Mouse (Mus musculus): ENCODE data around the gene Pga5.
A peak's percentile ranks its signal among the peaks of the same experiment; 100 is the strongest.

Gene Pga5

GRCm38 (mm10) chr19:10677915-10678771 lies at the start of gene Pga5:
Gene Pga5, minus strand, starts transcription at chr19:10678071.
- peak; percentile 71 to 74 for DNase-seq (ENCODE audit: low spot score in 2 of 2)

DNA sequence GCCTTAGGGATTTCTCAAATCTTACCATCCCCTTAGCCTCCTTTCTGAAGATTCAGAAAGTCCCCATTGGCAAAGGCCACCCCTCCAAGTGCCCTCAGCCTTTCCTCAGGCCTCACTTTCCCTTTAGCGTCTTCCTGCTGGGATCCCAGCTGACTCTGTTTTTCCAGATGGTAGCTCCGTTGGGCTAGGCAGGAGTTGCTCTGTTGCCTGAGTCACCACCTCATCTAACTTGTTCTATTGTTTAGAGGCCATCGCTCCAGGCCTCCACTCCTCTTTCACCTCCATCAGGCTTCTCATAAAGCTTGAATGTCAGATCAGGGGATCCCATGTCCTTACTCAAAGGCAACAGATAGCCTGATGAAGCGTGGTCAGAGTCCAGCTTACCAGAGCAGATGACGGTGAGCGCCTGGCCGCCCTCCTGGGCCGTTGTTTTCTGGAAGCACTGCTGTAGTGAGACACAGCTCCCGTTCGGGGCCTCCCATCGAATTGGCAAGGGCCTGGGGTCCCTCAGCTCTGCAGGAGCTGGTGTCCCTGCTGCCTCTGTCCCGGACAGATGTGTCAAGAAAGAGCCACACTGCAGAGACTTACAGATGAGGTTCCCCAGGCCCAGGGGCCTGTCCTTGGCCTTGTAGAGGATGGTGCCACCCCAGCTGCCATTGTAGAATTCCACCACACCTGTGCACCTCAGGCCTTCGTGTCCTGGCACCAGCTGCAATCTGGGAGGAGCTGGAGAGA lies 46.9 kb upstream of the Pga5 start:
- no peak for DNase-seq (ENCODE audit: low spot score in 2 of 2)

DNA sequence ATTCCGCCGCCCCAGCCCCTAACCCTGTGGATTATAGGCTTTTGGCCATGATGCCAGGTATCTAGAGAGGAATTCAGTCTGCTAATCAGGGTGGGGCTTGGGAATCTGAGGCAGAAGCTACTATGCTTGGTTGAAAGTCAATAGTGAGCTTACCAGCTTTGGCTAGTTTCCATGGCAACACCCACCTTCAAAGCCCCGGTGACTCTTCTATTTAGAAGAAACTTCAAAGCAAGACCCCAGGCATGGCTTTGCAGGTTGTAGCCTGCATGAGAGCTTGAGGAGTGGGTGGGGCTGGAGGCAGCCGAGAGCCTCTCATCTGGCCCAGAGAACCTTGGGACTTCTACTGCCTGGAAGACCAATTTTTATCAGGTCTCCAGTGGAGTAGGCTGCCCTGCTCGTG lies 45.8 kb upstream of the Pga5 start:
- no peak for DNase-seq (ENCODE audit: low spot score in 2 of 2)

DNA sequence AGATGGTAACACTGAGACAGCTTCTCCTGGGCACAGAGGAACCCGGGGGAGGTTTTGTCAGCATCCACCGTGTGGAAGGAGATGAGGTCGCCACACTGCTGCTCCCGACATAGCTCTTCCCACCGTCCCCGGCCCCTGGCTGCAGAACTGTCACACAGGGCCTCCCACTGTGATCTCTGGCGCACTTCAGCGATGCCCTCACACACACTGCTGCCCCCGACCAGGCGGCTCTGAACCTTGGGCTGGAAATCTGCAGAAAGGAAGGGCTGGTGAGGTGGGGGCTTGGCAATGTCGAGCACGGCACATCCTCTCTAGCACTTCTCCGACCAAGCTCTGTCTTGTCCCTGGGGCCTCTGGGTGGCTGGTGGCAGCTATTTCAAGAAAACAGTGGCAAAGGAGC lies 45.2 kb upstream of the Pga5 start:
- DNase-seq (ENCODE audit: low spot score in 2 of 2) = no peak

DNA sequence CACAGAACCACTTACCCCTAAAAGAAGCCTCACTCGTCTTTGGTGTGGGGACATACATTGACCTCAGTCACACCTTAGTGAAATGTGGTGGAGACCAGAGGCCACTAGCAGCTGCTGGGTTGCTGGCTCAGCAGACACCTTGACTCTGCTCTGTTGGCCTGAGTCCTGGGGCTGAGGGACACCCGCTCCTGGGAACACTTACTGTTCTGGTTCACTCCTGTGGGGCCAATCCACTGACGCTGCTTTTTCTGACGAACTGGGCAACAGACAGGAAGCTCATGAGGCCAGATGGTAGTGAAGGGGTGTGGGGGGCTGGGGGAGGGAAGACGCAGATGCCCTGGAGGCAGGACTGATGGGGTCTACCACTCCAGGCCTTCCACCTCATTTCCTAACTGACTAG lies 43.2 kb upstream of the Pga5 start:
- DNase-seq (ENCODE audit: low spot score in 2 of 2) = no peak

DNA sequence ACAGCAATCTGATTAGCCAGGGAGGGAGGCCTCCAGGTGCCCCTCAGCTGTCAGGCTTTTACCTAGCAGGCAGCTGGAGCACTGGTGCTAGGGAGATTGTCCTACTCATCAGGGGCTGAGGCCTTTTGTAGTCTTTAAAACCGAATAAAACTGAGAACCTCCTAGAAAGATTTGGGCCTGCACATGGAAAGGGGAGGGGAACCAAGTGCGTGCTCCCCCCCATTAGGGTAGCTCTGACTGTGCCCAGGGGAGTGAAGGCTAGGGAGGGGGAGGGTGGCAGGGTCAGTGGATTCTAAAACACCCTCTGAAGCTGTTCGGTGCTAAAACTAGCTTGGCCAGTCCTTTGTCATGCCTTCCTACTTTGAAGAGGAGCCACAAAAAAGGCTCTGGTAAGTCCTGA lies 42.7 kb upstream of the Pga5 start:
- no peak for DNase-seq (ENCODE audit: low spot score in 2 of 2)

DNA sequence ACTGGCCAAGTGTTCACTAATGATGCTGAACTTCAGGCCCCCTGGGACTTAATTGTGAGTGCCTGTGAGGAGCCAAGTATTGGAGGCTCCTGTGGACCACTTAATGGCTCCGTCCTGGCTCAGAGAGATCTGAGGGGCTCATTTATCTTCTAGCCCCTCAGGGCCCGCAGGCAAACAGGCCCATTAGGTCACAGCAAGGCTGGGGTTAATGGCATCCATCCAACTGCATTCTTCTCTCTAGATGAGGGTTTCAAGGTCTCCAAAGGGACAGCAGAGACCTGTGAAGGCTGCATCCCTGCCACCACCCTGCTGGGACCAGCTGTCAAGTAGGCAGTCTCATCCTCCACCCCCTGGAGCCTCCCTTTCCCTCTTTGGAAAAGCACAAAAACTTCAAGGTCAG lies 41.9 kb upstream of the Pga5 start:
- no peak for DNase-seq (ENCODE audit: low spot score in 2 of 2)

GRCm38 (mm10) chr19:10718251-10718775 lies 40.4 kb upstream of the Pga5 start:
- no peak for DNase-seq (ENCODE audit: low spot score in 2 of 2)

DNA sequence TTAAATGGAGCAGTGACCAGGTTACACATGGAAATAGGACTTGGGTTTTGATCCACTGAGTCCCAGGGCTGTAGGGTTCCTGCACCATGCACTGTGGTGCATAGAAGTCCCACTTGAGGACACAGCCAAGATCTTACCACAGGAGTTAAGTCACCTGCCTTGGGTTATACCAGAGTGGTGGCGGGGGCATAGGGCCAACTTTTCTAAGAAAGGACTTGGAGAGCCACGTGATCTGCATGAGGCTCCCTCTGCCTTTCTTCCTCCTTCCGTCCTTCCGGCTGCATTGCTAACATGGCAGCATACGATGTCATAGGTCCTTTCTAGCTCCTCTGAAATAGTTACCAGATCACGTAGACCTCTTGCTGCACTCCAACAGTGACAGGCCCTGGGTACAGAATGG lies 37.6 kb upstream of the Pga5 start:
- no peak for DNase-seq (ENCODE audit: low spot score in 2 of 2)

DNA sequence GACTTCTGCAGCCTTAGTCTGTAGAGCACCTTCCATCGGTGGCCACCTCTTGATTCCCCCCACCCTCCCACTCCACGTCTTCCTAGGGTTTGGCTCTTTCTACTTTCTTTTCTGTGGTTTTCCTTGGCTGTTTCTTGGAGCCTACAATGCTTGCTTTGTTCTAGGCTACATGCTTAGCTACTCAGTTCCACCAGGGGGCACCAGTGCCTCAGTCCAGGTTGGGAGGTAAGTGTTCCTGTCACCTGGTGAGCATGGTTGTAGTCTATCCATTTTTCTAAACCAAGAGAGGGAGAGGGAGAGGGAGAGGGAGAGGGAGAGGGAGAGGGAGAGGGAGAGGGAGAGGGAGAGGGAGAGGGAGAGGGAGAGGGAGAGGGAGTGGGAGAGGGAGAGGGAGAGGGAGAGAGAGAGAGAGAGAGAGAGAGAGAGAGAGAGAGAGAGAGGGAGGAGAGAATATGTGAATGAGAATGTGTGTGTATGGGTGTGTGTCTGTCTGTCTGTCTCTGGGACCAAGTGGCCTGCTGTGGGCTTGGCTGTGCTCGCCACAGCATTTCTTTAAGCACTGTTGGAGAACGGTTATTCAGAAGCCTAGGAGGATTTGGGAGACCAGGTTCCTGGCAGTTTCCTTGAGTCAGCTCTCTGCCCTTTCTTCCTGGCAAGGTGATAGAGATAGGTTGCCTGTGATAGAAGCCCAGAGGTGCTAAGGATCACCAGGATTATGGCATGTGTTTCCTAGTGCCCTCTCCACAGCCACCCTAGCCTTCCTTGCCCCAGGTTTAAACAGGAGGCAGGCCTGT lies 37.0 kb upstream of the Pga5 start:
- DNase-seq (ENCODE audit: low spot score in 2 of 2) = peak; percentile 52 to 67

DNA sequence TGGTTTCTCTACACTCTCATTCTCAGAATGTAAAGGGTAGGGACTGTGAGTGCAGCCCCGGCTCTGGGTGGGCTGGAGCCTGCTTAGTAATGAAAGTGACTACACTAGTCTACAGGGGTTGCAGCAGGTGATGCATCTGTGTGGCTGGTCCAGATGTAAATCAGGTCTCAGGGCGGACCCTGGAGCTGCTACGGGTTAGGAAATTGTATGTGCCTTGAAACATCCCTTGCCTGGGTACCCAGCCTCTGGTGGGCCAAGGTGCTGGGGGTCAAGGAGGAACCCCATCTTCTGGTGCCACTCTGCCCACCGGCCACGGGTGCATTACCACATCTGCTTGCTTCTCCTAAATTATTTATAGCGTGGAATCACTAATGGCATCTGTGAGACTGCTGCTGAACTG lies 36.3 kb upstream of the Pga5 start:
- no peak for DNase-seq (ENCODE audit: low spot score in 2 of 2)

DNA sequence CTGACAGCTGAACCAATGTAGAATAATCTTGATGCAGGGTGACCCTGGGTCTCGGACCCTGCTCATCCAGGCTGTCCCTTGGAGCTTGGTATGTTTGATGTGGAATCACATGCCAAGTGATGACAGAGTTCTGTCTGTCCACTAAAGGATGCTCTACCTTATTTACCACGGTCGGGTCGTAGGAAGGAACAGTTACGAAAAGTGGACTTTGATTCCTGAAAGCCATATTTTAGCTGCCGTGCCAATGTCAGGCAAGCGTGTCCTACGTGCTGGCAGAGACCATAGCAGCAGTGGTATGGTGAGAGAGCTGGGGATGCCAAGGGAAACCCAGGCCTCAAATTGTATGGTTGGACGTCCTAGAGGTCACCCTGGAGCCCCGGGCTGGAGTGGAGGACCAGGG lies 35.7 kb upstream of the Pga5 start:
- no peak for DNase-seq (ENCODE audit: low spot score in 2 of 2)

DNA sequence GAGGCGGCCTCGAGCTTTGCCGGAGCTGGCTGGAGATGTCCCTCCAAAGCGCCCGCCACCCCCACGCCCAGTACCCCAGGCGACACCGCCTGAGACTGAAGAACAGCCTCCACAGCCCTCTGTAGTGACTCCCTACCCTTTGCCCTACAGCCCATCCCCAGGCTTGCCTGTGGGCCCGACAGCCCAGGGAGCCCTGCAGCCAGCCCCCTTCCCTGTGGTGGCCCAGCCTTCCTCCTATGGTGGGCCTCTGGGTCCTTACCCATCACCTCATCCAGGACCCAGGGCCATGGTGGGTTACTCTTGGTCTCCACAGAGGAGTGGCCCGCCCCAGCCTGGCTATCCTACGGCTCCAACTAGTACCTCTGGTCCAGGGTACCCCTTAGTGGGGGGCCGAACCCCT lies 34.8 kb upstream of the Pga5 start:
- no peak for DNase-seq (ENCODE audit: low spot score in 2 of 2)

DNA sequence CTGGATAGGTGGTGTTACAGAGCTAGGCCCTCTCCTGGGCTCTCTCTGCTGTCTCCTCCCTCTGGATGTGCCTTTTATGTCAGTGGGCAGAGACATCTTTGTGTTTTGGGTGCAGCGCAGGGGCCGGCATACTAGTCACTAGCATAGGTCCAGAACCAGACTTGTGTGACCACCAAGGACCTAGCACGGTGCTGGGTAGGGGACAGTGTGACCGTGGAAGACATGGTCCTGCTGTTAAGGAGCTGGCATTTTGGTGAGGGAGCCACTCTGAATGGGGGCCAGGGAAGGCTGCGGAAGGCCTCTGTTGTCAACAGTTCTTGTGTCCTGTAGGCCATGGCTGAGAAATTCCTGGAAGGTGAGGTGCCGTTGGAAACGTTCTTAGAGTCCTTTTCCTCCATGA lies 34.3 kb upstream of the Pga5 start:
- no peak for DNase-seq (ENCODE audit: low spot score in 2 of 2)

GRCm38 (mm10) chr19:10710751-10711150 lies 32.9 kb upstream of the Pga5 start:
- no peak for DNase-seq (ENCODE audit: low spot score in 2 of 2)

- DNase-seq (ENCODE audit: low spot score in 2 of 2) = peak in 1 of 2 experiments; percentile 40
These were observed 32.2 kb upstream of the Pga5 start for GRCm38 (mm10) chr19:10710088-10710511.

GRCm38 (mm10) chr19:10709360-10710087 lies 31.7 kb upstream of the Pga5 start:
- peak; percentile 84 to 91 for DNase-seq (ENCODE audit: low spot score in 2 of 2)

- no peak for DNase-seq (ENCODE audit: low spot score in 2 of 2)
These were observed 31.0 kb upstream of the Pga5 start for GRCm38 (mm10) chr19:10708900-10709299.

- no peak for DNase-seq (ENCODE audit: low spot score in 2 of 2)
These were observed 30.0 kb upstream of the Pga5 start for GRCm38 (mm10) chr19:10707881-10708280.

GRCm38 (mm10) chr19:10707087-10707875 lies 29.4 kb upstream of the Pga5 start:
- no peak for DNase-seq (ENCODE audit: low spot score in 2 of 2)

Measured in urinary bladder, postnatal 36 days (tissue).